Mouse (Mus musculus) liver, adult 2 months (tissue): ENCODE measurements around the gene Negr1. TPM values are rescaled to one million over a fixed set of nuclear protein-coding genes. Genes with fewer than 3 reads are reported as not detected.

Source experiments
- DNase-seq: peaks from one replicate; pipeline ENCODE4 v3.0.0-alpha.2; 2011; ENCODE audit warnings: low read depth, low spot score; ENCODE audit errors: extremely low read depth
- H3K27ac ChIP-seq: fragments of 200-500 bp; replicated peaks from 2 replicates; pipeline ENCODE4 v1.5.1; 2012; ENCODE audit warnings: low read depth, mild to moderate bottlenecking, control low read depth, inconsistent platforms, low read length; ENCODE audit not compliant: insufficient read depth
- H3K27me3 ChIP-seq: fragments of 200-500 bp; 2 replicates; pipeline ENCODE4 v1.6.1; 2012; ENCODE audit warnings: mild to moderate bottlenecking, moderate library complexity, low read length, inconsistent platforms; ENCODE audit not compliant: control insufficient read depth, insufficient read depth
- H3K36me3 ChIP-seq: fragments of 200-500 bp; 2 replicates; pipeline ENCODE4 v1.6.1; 2012; ENCODE audit warnings: low read length, inconsistent platforms; ENCODE audit not compliant: control insufficient read depth, insufficient read depth
- H3K4me1 ChIP-seq: fragments of 200-500 bp; 2 replicates; pipeline ENCODE4 v1.6.1; 2011; ENCODE audit warnings: low read length; ENCODE audit not compliant: control insufficient read depth, insufficient read depth
- H3K4me3 ChIP-seq: fragments of 200-500 bp; 2 replicates; pipeline ENCODE4 v1.5.1; 2011; ENCODE audit warnings: low read depth, mild to moderate bottlenecking, control low read depth, low read length, moderate library complexity; ENCODE audit not compliant: insufficient read depth
- H3K79me2 ChIP-seq: fragments of 200-500 bp; 2 replicates; pipeline ENCODE4 v1.6.1; 2012; ENCODE audit warnings: inconsistent platforms, mild to moderate bottlenecking, low read length, moderate library complexity; ENCODE audit not compliant: control insufficient read depth, insufficient read depth
- H3K9ac ChIP-seq: fragments of 200-500 bp; 2 replicates; pipeline ENCODE4 v1.6.1; 2012; ENCODE audit warnings: low read depth, mild to moderate bottlenecking, control low read depth, inconsistent platforms, low read length
- CTCF ChIP-seq: fragments of 200-500 bp; IDR thresholded peaks from 2 replicates; pipeline ENCODE4 v1.5.1; 2011; ENCODE audit warnings: low read depth, low read length, control low read depth
- POLR2A ChIP-seq: fragments of 200-500 bp; IDR thresholded peaks from 2 replicates; pipeline ENCODE4 v1.6.1; 2011; ENCODE audit warnings: low read length, control low read depth; ENCODE audit not compliant: insufficient read depth; ENCODE audit errors: extremely low read depth
- WGBS: fragments of 180-500 bp; shearing (Covaris S2); methylation state at CpG from one replicate; pipeline ENCODE4 v1.1.7; 2018; 5-methylcytosine and 5-hydroxymethylcytosine counted together
- polyA plus RNA-seq: library from polyadenylated mRNA; depleted of rRNA; stranded (reverse); fragments of >200 nt; gene quantifications from 2 replicates; pipeline ENCODE4 v1.2.3, GENCODE M21; 2012
- total RNA-seq: library from RNA; depleted of rRNA; stranded (reverse); fragments of >200 nt; gene quantifications from 2 replicates; pipeline ENCODE4 v1.2.3, GENCODE M21; 2014

The Negr1 gene
- total and polyA plus RNA-seq, 2 experiments: 0.09 TPM; not detected in 1

- Histone ChIP-seq H3K4me1 (no peaks in the 10 kb centered on the region), H3K27me3 (no peaks in the 10 kb centered on the region), H3K79me2 (no peaks in the 10 kb centered on the region), H3K27ac (no peak overlapping the region), H3K9ac (no peak overlapping the region), H3K36me3 (no peaks in the 10 kb centered on the region), H3K4me3 (no peak overlapping the region)
- DNase-seq: no peak
- no peak for TF ChIP-seq POLR2A
- TF ChIP-seq CTCF: no peak
- 62% methylated on average over 5 of the region's 5 CpGs for WGBS
These were observed 553.6 kb downstream of the Negr1 start for GRCm38 (mm10) chr3:157115105-157115760.

- H3K9ac ChIP-seq: no peak overlapping the region
- 98% methylated on average over 1 of the region's 1 CpGs for WGBS
- no peak for DNase-seq
These were observed 554.4 kb downstream of the Negr1 start for GRCm38 (mm10) chr3:157116024-157116423.

GRCm38 (mm10) chr3:157119916-157120315 lies 558.3 kb downstream of the Negr1 start:
- H3K27me3 ChIP-seq: no peaks in the 10 kb centered on the region
- no peak overlapping the region for H3K27ac ChIP-seq
- H3K4me1 ChIP-seq: no peaks in the 10 kb centered on the region
- H3K4me3 ChIP-seq: no peak overlapping the region
- H3K36me3 ChIP-seq: no peaks in the 10 kb centered on the region
- no peaks in the 10 kb centered on the region for H3K79me2 ChIP-seq
- WGBS: 49% methylated on average over 2 of the region's 2 CpGs
- no peak for TF ChIP-seq CTCF
- no peak for TF ChIP-seq POLR2A
- H3K9ac ChIP-seq: no peak overlapping the region
- no peak for DNase-seq

More at GRCm38 (mm10) chr3:157116024-157116423, 554.4 kb downstream of the Negr1 start:
- H3K36me3 ChIP-seq: no peaks in the 10 kb centered on the region
- no peak overlapping the region for H3K4me3 ChIP-seq
- H3K27ac ChIP-seq: no peak overlapping the region
- no peaks in the 10 kb centered on the region for H3K79me2 ChIP-seq
- no peaks in the 10 kb centered on the region for H3K4me1 ChIP-seq
- H3K27me3 ChIP-seq: no peaks in the 10 kb centered on the region
- TF ChIP-seq POLR2A: no peak
- TF ChIP-seq CTCF: no peak

GRCm38 (mm10) chr3:157146124-157146855 lies 584.7 kb downstream of the Negr1 start:
- 81% methylated on average over 14 of the region's 14 CpGs for WGBS
- no peaks in the 10 kb centered on the region for H3K27me3 ChIP-seq
- H3K9ac ChIP-seq: no peak overlapping the region
- TF ChIP-seq POLR2A: no peak
- no peak for TF ChIP-seq CTCF
- H3K79me2 ChIP-seq: no peaks in the 10 kb centered on the region
- no peak for DNase-seq
- H3K36me3 ChIP-seq: no peaks in the 10 kb centered on the region
- no peak overlapping the region for H3K27ac ChIP-seq
- no peaks in the 10 kb centered on the region for H3K4me1 ChIP-seq
- no peak overlapping the region for H3K4me3 ChIP-seq

GRCm38 (mm10) chr3:157154902-157155301 lies 593.3 kb downstream of the Negr1 start:
- no peaks in the 10 kb centered on the region for H3K27me3 ChIP-seq
- no peak overlapping the region for H3K4me3 ChIP-seq
- H3K36me3 ChIP-seq: no peaks in the 10 kb centered on the region
- H3K79me2 ChIP-seq: no peaks in the 10 kb centered on the region
- H3K27ac ChIP-seq: no peak overlapping the region
- TF ChIP-seq CTCF (no peak), POLR2A (no peak)
- DNase-seq: no peak
- no peaks in the 10 kb centered on the region for H3K4me1 ChIP-seq
- 86% methylated on average over 3 of the region's 3 CpGs for WGBS
- H3K9ac ChIP-seq: no peak overlapping the region

GRCm38 (mm10) chr3:157155513-157155912 lies 593.9 kb downstream of the Negr1 start:
- Histone ChIP-seq H3K4me3 (no peak overlapping the region), H3K79me2 (no peaks in the 10 kb centered on the region), H3K9ac (no peak overlapping the region), H3K36me3 (no peaks in the 10 kb centered on the region), H3K4me1 (no peaks in the 10 kb centered on the region), H3K27ac (no peak overlapping the region), H3K27me3 (no peaks in the 10 kb centered on the region)
- no peak for TF ChIP-seq POLR2A
- TF ChIP-seq CTCF: no peak
- no peak for DNase-seq
